Mouse (Mus musculus): ENCODE data around the gene Tcstv3.
"Not testable (repeated sequence)": the region's sequence is repeated elsewhere in the genome, so short reads cannot be mapped to it uniquely, and the experiment has no call there.

Tcstv3 gene

GRCm38 (mm10) chr13:120316578-120316977, at the start of gene Tcstv3:
Gene Tcstv3 (plus strand): TSS chr13:120316878.
- in situ Hi-C loops (cut with MboI, MseI) = not testable (repeated sequence)

GRCm38 (mm10) chr13:120277837-120278236, 38.8 kb upstream of the Tcstv3 start:
- in situ Hi-C loops (cut with MboI, MseI) = not testable (repeated sequence)

GRCm38 (mm10) chr13:120278784-120279183, 37.9 kb upstream of the Tcstv3 start:
- in situ Hi-C loops (cut with MboI, MseI) = no loop called here

GRCm38 (mm10) chr13:120299324-120299894, 17.3 kb upstream of the Tcstv3 start:
- in situ Hi-C loops (cut with MboI, MseI) = no loop called here

DNA sequence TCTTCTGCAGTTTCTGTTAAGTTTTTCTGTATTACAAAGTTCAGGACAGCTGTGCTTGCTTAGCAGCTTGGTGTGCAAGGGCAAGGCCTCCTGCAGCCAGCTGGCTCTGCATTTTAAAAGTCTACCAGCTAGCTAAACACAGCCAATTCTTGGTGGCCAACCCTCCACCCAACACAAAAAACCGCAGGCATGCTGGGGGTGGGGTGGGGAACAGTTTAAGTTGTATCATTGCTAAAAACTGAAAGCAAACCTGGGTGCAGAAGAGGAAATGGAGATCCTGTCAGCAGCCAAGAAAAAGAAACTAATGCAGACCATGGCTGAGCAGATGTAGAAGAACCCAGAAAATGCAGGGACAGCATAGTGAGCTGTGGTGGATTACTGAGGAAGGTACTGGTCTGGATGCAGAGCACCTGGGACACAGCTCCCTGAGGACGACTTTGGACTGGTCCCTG, 16.7 kb upstream of the Tcstv3 start, which contains the start of gene BC147527:
Gene BC147527, plus strand, starts transcription at position 402 of the 452 bp plus-strand sequence.
- in situ Hi-C loops (cut with MboI, MseI) = no loop called here

- in situ Hi-C loops (cut with MboI, MseI) = no loop called here
These were observed 15.8 kb upstream of the Tcstv3 start for GRCm38 (mm10) chr13:120300853-120301252.

DNA sequence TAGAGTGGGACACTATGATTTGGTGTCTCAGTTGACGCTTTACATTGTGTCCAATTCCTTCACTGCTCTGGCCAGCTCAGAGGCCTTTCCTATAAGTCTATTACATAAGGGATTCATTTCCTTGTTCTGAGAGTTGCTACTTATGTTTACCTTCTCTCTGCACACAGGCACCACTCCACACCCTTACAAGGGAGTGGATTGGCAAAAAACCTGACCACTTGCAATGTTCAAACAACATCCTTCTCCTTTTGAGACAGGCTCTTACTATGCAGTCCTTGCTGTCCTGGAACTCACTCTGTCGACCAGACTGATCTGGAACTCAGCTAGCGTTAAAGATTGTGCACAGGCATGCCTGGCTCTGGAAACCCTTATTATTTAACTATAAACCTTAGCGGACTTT, 5.9 kb upstream of the Tcstv3 start:
- in situ Hi-C loops (cut with MboI, MseI) = no loop called here

DNA sequence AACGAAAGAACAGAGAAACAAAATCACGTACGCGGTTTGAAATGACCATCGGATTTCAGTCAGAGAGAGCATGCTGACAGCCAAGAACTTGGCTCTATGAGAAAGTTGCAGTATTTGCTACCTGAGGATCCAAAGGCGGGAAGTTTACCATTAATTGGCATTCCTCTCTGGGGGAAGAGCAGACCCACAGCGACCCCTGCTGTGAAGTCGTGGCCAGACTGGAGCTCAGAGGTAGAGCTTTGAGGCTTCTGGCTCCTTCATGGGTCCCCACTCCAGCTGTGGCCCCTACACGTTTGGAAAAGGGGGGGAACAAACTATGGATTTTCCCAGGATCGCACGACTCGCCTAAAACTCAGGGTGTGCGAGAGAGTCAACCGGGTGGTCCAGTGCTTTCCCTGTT, 3.1 kb upstream of the Tcstv3 start:
- in situ Hi-C loops (cut with MboI, MseI) = no loop called here

DNA sequence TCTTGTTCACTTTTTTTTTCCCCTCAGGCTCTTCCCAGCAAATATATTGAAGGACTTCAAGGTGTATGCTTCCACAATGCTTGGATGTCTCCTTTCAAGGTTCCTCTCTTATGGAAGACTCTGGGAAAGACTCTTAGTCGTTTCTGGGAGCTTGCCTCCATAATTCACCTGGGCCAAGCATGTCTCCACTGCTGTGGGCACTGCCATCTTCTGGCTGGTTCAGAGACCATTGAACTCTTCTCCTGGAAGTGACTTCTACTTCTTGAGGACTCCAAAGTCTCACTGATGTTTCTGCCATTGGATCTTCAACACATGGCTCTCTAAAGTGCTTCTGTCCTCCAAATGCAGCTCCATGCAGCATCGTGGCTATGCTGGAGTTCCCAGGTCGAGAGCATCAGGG, 3.5 kb downstream of the Tcstv3 start:
- in situ Hi-C loops (cut with MboI, MseI) = no loop called here

DNA sequence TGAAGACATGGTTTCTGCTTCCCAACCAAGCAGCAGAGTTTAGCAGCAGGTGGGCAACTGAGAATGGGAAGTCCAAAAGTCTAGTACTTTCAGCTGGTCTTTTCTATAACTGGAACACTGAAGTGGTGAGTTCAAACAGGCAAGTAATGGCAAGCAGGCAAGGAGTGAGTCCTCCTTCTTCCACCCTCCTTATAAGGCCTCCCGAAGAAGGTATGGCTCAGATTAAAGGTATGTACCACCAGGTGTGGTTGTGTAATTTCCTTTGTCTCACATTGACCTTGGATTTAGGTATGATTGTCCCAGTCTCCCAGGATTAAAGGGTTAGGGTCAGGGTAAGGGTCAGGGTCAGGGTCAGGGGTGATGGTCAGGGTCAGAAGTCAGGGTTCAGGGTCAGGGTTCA, 4.0 kb downstream of the Tcstv3 start:
- in situ Hi-C loops (cut with MboI, MseI) = no loop called here
